Mouse (Mus musculus): ENCODE measurements around the gene A26c2.

The A26c2 gene

DNA sequence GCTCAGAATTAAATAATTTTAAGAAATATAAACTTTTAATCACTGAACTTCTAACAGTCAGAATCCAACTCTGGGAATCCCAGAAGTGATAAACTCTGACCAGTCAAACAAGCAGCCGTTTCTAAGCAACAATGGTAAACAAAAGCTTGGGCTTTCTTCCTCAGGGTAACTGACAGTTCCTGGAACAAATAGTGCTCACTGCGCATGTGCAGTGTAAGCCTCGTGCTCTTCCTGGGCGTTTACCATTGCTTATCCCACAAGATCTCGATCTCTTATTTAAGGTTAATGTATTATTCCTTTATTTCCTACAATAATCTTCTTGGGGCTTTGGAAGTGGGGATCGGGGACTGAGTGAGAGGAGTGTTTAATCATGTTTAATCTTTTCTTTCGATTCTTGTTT is at the start of gene A26c2:
TSS of gene A26c2 (minus strand) at position 101 of the 400 bp plus-strand sequence.
- no peak for DNase-seq (ENCODE audit: low spot score)

DNA sequence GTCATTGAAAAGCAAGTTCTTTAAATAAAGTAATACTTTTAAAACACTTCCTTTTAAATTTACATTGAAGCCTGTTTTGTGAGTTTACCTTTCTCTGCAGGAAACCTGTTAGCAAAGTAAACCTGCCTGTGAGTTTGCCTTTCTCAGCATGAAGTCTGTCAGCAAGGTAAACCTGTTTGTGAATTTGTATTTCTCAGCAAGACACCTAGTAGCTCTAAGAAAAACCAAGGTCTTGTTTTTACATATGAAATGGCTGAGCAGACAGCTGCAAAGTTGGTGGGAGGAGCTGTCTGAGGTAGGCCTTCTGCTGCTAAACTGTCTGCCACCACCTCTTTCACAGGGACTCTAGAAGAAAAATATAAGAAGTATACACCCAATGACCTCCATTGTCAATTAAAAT is 28.0 kb upstream of the A26c2 start:
- no peak for DNase-seq (ENCODE audit: low spot score)
